Mouse (Mus musculus) megakaryocyte progenitor cell, adult 5-6 weeks (primary cell): ENCODE results near the gene Wbp1. TPM values are rescaled to one million over a fixed set of nuclear protein-coding genes. Genes with fewer than 3 reads are reported as not detected.

Experiments
- ATAC-seq: replicated peaks from 2 replicates; pipeline ENCODE4 v1.8.0; 2016; ENCODE audit warnings: mild to moderate bottlenecking, moderate TSS enrichment, inconsistent platforms; ENCODE audit not compliant: poor library complexity
- total RNA-seq, 2 experiments: library from RNA; stranded (forward) in 1 of 2; stranded (reverse) in 1 of 2; fragments of 157-497, 149-512 nt in 1 of 2; fragments of 200-1000 nt in 1 of 2; gene quantifications; 2 replicates each; pipeline versions ENCODE4 v1.2.3 to v1.2.4; 2015 to 2017

The Wbp1 gene
- total RNA-seq, 2 experiments from 2014 or later: 27.8 to 85.0 TPM

DNA sequence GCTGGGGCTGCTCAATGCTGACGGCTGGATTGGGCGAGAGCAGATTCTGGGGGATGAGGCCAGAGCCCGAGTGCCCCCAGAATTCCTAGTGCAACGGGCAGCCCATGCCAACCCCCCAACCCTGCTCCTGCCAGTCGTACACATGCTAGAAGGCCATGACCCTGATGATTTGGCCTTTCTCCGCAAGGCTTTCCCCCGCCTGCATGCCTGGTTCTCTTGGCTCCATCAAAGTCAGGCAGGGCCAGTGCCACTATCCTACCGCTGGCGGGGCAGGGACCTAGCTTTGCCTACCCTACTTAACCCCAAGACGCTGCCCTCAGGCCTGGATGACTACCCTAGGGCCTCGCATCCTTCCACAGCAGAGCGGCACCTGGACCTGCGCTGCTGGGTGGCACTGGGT, 3.7 kb downstream of the Wbp1 start:
- ATAC-seq: no peak

DNA sequence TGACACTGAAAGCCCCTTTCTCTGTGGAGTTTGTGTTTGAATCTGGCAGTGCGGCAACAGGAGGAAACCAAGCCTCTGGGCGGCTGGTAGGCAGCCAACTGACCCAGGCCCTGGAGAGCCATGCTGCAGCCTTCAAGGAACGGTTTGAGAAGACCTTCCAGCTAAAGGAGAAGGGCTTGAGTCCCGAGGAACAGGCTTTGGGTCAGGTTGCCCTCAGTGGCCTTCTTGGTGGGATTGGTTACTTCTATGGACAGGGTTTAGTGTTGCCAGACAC, 4.3 kb downstream of the Wbp1 start:
- no peak for ATAC-seq

DNA sequence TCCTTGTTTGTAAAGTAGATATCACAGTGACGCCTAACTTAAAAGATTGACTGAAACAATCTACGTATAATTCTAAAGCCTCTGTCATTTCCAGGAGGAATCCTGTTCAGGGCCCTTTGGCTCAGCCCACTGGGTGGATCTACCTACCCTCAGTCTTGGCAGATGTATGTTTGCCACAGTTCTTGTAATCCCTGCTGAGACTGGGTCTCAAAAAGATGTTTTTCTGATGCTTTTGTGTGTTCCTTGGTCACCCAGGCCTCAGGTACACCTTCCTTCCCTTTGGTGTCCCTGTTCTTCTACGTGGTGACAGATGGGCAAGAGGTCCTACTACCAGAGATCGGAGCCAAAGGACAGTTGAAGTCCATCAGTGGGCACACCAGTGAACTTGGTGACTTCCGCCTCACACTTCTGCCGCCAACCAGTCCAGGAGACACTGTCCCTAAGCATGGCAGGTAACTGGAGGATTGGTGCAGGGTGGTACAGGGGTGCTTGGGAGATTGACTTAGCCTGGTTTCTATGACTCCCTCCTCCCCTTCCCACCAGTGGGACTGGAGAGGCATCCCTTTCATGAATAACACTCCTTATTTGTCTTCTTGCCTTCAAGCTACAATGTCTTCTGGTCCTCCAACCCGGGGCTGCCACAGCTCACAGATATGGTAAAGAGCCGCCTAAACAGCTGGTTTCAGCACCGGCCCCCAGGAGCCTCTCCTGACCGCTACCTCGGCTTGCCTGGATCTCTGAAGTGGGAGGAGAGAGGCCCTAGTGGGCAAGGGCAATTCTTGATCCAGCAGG, 4.8 kb downstream of the Wbp1 start:
- no peak for ATAC-seq

DNA sequence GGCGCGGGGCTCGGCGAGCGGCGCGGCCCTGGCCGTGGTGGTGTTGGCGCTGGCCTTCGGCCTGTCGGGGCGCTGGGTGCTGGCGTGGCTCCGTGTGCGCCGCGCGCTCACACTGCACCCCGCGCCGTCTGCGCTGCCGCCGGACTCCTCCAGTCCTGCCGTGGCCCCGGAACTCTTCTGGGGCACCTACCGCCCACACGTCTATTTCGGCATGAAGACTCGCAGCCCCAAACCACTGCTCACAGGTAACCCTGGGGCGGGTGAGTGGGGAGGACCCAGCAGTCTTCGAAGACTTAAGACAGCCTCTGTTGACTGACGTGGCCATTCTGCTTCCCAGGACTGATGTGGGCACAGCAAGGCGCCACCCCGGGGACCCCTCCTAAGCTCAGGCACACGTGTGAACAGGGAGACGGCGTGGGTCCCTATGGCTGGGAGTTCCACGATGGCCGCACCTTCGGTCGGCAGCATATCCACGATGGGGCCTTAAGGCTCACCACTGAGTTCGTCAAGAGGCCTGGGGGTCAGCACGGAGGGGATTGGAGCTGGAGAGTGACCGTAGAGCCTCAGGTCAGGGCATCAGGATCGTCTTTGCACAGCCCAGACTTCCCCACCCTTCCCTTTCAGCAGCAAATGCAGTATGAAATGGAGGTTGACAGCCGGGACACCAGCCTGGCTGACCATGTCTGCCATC, 5.5 kb downstream of the Wbp1 start:
- ATAC-seq: 0 out of 2 replicates have a peak, but pooled peaks have one; percentile 7

DNA sequence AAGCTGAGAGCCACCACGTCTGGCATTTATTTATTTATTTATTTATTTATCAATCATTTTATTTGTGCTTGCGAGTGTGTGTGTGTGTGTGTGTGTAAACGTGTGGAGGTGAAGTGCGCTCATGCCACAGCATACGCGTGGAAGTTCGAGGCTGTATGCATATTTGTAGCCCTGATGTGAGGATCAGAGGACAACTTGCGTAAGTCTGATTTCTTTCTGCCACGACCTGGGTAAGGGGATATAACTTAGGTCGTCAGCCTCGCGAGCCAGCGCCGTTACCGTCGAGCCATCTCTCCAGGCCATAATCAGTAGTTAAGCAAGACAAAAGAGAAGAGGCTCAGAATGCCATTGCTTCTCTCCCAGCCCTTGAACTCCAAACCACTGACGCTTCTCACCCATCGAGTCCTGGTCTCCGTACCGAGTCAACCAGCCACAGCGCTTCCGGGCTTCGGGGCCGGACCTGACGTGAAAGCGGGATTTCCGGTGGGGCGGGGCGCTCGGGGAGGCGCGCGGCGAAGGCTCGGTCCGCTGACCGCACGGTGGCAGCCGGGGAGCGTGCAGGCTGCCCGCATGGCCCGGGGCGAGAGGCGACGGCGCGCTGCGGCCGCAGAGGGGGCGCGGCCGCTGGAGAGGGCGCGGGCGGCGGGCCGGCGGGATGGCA, 6.2 kb downstream of the Wbp1 start, which contains the start of gene Mogs:
TSS of gene Mogs (plus strand) at position 486 of the 661 bp plus-strand sequence.
- peak; percentile 86 for ATAC-seq

DNA sequence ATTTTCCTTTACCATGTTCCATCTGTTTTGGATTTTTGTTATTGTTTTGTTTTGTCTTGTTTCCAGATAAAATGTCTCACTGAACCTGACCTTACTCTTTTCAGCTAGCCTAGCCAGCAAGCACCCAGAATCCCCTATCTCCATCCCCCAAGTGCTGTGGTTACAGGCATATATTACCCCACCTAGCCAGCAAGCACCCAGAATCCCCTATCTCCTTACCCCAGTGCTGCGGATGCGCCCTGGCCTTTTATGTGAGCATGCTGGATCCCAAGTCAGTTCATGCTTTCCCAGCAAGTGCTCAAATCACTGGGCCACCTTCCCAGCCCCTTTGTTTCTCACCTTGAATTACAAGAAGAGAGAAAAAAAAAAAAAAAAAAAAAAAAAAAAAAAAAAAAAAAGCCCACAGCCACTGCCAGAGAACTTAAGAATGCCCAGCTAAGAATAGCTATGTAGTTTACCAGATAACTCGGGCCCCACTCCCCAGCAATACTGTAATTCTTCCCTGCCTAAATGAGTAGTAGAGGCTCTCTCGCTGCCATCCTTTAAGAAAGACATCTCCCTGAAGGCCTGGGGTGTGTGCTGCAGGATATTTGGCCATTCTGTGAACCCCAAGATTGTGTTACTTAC, 9.7 kb downstream of the Wbp1 start:
- no peak for ATAC-seq

DNA sequence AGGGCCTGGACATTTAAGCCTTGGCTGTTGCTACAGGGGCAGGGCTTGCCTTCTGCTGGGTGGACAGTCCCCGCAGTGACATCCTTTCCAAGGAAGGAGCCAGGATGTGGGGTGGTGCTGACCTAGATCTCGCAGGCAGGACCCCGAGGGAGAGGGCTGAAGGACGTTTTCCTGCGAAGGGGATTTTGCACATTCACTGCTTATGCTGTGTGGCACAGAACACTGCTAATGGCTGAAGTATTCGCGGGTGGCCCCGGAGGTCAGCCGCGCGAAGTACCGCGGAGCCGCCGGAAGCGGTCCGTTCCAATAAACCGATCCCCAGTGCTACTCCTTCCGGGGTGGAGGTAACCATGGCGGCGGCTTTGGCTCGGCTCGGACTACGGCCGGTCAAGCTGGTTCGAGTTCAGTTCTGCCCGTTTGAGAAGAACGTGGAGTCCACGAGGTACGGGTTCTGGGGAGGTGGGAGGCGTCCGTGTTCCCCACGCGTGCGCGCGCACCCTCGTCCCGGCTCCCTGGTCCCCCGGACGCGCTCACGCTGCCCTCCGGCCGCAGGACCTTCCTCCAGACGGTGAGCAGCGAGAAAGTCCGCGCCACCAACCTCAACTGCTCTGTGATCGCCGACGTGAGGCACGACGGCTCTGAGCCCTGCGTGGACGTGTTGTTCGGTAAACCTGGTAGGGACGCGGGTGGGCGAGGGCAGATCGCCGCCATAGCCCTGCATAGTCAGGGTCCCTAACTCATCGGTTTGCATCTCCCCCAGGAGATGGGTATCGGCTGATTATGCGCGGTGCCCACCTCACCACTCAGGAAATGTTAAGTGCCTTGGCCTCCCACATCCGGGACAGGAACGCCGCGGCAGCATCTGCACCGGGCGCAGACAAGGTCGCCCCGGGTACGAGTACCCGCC, 12.3 kb downstream of the Wbp1 start, which contains the start of gene Mrpl53:
TSS of gene Mrpl53 (plus strand) at position 279 of the 907 bp plus-strand sequence.
- ATAC-seq: peak; percentile 69

DNA sequence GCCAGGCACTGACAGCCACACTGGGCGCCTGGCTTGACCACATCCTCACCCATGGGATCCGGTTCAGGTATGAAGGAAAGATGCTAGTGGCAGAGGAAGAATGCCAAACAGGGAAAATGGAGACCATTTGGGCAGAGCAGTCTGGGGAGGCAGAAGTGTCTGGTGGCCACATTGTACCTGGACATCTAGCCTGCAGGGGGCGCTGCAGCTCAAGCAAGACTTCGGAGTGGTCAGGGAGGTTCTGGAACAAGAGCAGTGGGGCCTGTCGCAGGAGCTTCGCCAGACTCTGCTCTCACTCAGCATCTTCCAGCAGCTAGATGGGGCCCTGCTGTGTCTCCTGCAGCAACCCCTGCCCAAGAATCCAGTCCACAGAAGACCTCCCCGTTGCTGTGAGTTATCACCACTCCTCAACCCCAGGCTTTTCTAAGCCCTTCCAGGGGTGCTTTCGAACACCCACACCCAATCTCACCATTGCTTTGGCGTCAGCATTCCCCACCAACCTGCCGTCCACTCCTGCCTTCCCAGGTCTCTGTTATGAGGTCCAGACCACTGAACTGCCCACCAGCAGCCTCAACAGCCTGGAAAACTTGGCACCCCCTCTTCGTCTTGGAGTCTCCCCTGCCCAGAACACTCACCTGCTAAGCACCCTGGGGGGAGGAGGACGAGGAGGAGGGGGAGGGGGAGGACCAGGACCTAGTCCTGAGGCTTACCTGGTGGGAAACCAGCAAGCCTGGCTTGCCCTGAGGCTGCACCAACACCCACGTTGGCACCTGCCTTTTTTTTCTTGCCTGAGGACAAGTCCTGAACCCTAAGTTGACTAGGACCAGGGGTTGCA, 13.6 kb downstream of the Wbp1 start:
- ATAC-seq: peak; percentile 73

DNA sequence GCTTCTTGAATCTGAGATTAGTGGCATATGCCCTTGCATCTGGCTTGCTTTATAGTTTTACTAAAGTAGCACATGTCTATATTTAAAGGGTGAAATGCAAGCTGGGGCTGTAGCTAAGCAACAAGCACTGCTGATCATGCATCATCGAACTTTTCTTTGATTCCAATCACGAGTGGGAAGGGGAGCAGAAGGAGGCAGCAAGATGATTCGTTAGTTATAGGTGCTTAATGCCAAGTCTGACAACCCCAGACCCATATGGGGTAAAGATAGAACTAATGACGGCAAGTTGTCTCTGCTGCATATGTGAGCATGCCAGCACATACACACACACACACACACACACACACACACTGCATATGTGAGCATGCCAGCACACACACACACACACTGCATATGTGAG, 17.2 kb downstream of the Wbp1 start:
- ATAC-seq: no peak

DNA sequence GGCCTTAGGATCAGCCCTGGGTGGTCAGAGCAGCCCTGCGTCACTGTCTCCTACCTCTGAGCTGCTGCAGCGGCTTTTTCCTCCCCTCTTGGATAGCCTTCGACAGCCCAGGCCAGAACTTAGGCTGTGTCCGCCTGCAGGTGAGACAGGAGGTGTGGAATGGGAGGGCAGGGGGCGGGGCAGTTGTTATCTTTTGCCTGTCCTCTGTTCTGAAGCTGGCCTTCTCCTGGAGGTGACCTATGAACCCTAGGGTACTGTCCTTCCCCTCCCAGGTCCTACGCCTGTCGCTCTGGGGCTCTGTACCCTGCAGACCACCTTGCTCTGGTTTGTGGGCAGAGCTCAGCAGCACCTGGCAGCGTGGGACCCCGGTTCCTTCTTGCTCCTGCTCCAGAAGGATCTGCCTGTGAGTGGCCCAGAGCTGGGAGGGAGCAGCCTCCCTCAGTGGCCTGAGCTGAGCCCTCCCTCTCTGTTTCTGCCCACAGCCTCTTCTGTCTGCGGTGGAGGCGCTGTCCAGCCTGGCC, 18.2 kb downstream of the Wbp1 start:
- ATAC-seq: no peak

DNA sequence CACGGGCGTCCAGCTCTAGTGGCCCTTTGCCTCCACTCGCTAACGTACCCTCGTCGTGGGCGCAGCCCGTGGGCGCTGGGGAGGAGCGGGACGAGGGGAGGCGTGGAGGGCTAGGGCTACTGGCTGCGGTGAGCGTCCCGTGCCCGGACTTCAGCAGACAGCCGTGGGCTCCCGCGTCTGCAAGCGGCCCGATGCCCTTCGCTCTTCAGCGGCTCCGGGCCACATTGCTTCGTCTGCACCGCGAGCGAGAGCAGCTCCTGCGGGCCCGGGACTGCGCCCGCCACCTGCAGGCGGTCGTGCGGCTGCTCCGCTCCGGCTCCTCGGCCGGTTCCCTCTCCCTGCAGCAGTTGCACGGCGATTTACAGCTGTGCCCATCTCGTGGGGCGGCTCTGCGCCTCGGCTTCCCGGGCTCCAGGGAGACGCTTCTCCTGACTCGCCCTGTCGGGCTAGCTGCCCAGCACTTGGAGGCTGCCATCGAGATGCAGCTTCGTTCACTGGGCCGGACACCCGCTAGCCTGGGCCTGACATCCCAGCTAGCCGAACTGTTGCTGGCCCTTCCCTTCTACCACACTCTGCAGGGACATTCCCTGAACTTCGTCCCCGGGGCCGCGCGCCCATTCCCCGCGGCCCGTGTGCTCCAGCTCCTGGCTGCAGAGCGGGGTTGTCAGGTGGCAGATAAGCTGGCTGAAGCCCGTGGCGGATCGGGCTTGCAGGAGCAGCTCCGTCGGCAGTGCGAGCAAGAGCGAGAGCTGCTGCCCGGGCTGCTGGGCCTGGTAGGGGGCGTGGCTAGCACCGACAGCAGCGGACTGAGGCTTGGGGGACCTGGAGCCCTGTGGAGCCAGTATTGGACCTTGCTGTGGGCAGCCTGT, 19.4 kb downstream of the Wbp1 start:
- ATAC-seq: peak; percentile 70

DNA sequence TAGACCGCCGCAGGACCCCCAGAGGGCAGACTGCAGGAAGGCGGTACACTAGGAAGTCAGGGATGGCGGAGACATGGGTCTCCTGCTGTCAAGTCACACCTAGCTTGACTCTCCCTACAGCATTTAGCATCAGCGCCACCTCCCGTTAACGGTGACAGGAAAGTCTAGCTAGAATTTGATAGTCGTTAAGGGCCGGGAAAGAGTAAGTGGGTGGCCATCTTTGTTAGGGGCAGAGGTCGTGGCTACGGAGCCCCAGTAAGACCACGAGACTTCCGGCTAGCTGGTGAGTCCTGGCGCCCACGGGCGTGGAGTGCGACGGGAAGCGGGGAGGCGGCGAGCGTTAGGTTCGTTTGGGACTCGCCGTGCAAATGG, 20.1 kb downstream of the Wbp1 start, which contains the start of the genes Ccdc142 and Gm42688:
TSS of gene Ccdc142 (plus strand) at position 286 of the 372 bp plus-strand sequence.
TSS of gene Gm42688 (plus strand) at position 302 of the 372 bp plus-strand sequence.
- peak; percentile 87 for ATAC-seq

DNA sequence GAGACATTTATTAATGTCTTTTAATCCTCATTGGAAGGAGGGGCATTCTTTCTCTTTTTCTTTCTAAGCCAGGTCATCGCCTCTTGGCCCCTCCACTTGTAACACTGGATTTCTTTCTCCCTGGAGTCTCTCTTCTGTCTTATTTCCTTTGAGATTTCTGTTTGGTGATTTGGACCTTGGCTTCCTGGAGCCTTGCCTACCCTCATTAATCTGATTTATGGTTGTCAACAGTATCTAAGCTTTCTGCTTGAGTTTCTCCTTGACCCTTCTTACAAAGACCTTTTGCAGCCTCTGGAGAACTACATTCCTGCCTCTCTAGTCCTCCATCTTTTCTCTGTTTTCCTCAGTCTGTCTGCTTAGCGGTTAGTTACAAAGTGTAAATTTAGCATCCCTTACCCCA, 22.9 kb downstream of the Wbp1 start:
- ATAC-seq: no peak

DNA sequence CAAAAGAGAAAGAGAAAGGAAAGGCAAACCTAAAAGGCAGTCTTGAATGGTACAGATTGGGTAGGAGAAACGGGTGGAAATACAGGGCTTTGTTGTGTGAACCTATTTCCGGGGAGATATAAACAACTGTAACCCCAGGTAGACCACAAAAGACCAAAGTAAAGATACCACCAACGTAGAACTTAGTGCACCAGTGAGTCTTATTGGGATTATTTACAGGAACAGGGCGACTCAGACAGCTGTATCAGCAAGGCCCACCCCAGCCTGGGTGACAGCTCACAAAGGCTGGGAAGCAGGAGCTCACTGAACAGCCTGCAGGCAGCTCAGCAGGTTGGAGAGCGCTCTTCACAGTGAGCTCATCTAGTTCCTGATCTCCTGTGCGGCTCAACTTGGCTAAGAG, 25.4 kb downstream of the Wbp1 start:
- ATAC-seq: no peak

DNA sequence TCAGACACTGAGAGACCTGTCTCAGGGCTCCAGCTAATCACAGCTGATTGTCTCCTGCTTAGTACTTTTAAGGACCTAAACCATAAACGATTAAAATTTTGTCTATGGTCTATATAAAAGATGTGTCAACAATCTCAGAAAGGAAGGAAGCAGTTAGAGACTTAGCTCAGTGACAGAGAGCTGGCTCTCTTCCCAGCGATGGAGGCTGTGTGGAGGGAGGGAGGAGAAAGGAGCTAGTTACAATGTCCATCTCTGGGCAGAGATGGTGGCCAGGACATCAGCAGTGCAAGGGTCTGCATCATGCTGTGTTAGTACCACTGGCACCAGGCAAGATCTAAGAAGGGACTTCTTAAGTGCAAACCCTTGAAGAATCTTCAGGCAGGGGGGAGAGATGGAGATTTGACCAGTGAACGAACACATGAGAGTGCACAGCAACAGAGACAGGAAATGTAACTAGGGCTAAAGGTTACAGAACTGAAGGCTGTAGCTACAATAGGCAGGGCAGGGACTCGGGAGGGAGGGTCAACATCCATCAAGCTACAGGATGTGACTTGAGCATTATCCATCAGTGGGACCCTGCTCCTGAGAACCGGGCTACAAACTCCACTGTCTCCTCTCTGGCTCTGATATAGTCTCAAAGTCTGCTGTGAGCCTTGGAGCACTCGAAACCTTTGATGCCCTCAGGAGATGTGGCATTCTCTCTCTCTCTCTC, 28.8 kb downstream of the Wbp1 start:
- no peak for ATAC-seq

DNA sequence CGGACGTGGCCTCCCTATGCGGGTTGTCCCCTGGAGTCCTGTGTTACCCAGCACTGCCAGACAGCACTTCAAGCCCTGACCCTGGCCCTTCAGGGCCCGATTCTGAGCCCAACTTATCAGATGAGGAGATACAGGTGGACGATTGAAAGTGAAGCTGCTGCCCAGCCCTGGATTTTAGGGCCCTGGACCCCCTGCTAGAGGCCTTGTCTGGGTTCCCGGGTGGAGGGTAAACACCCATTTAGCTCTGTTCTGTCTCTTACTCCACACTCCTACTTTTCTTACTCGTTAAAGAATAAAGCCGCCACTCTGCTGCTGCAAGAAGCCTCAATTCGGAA, 33.5 kb downstream of the Wbp1 start:
- no peak for ATAC-seq

DNA sequence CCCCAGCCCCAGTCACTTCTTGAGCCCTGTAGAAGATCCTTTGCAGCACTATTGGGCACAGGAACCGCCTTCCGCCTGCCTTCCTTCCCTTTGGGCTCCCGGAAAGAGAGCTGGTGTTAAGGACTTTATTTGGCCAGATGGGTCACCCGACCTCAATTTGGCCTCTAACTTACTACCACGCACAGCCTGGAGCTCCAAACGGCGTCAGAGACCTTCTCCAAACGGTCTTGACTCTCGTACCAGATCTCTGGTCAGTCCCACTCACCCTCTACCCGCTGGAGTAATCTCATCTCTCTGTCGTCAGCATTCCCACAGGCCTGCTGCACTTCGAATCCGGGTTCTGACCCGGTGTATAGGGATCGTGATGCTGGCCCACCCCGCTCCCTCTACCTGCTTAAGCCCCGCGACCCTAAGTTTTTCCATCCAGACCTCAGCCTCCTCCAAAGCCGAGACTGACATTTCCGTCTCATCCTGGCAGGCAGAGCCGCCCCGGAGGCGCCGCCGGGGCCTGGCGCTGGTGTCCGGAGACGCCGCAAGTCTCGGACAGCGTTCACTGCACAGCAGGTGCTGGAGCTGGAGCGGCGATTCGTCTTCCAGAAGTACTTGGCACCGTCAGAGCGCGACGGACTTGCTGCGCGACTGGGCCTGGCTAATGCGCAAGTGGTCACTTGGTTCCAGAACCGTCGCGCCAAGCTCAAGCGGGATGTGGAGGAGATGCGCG, 34.0 kb downstream of the Wbp1 start:
- ATAC-seq: no peak
